Mouse (Mus musculus): ENCODE measurements at regions not wholly inside any gene's neighbourhood (a gene's known extent, or its start where the extent isn't known, plus 50 kb on each side); places are given as distances from the start of the nearest gene placed in this dataset.
A peak's percentile ranks its signal among the peaks of the same experiment; 100 is the strongest.

DNA sequence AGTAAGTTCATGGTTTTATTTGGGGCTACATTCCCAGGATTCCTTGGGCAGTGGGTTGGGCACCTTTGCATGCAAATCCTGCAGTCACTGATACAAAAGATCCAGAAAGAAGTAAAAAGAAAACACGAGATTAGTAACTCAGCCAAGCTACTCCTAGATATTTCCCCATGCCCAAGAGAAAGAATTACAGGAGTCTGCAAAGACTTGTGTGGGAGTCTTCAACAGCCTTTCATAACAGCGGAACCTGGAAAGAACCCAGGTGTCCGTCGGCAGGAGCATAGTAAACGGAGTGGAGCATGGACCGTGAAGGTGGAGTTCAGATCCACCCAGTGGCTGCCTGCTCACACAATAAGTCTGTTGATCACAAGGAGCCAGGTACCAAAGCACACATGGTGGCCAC is 121.1 kb upstream of the A530016L24Rik start:
- no peak overlapping the region for H3K4me2 ChIP-seq (replicated peaks)
- no peak overlapping the region for H3K4me3 ChIP-seq (replicated peaks)
- no peaks in the 10 kb centered on the region for H3K36me3 ChIP-seq
- no peak overlapping the region for H3K27ac ChIP-seq
- no peak for ATAC-seq
- H3K9me3 ChIP-seq = no peaks in the 10 kb centered on the region
- H3K9ac ChIP-seq (replicated peaks) = no peak overlapping the region
- WGBS = 85% methylated on average over 6 of the region's 6 CpGs
- H3K4me1 ChIP-seq (replicated peaks) = peaks cover 28% of the 10 kb centered on the region
- H3K27me3 ChIP-seq = 0 out of 2 replicates have a peak, but pooled peaks cover 3% of the 10 kb centered on the region

DNA sequence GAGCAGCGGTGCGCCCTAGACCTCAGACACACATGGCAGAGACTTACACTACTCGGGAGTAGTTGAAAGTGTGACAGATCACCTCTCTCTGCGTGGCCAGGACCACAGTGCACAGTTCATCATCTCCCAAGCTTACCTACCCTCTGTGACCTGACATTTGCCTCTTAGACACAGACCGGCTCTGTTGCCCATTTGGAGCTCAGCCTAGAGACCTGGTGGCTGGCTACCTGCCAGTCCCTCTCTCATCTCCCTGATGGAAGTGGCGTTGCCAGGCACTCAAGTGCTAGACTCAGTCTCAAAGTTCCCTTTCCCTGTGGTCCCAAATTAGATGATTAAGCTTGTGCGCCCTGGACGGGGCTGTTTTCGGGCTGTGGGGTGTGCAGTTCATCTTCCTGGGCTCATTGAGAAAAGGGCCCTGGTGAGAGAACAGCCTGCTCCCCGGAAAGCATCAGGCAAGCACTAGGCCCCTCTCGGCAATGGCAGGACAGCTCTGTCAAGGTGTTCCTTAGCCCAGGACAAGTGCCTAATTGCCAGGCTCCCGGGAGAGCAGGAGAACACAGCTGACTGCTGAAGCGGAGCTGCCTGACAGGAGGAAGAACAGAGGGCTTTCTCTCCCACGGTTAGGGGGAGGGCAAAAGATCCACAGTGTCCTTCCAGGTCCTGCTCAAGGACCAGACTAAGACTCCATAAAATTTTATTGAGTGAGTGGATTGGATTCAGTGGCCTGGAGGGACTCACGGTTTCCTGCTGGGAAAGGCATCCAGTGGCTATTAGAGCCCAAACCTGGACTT is 119.5 kb upstream of the A530016L24Rik start:
- H3K4me3 ChIP-seq (replicated peaks) = no peak overlapping the region
- no peak overlapping the region for H3K27ac ChIP-seq
- no peak overlapping the region for H3K9ac ChIP-seq (replicated peaks)
- ATAC-seq = no peak
- 0 out of 2 replicates have a peak, but pooled peaks cover 3% of the 10 kb centered on the region for H3K27me3 ChIP-seq
- H3K4me2 ChIP-seq (replicated peaks) = no peak overlapping the region
- no peaks in the 10 kb centered on the region for H3K36me3 ChIP-seq
- WGBS = 65% methylated on average over 15 of the region's 15 CpGs
- peaks cover 28% of the 10 kb centered on the region for H3K4me1 ChIP-seq (replicated peaks)
- H3K9me3 ChIP-seq = no peaks in the 10 kb centered on the region

DNA sequence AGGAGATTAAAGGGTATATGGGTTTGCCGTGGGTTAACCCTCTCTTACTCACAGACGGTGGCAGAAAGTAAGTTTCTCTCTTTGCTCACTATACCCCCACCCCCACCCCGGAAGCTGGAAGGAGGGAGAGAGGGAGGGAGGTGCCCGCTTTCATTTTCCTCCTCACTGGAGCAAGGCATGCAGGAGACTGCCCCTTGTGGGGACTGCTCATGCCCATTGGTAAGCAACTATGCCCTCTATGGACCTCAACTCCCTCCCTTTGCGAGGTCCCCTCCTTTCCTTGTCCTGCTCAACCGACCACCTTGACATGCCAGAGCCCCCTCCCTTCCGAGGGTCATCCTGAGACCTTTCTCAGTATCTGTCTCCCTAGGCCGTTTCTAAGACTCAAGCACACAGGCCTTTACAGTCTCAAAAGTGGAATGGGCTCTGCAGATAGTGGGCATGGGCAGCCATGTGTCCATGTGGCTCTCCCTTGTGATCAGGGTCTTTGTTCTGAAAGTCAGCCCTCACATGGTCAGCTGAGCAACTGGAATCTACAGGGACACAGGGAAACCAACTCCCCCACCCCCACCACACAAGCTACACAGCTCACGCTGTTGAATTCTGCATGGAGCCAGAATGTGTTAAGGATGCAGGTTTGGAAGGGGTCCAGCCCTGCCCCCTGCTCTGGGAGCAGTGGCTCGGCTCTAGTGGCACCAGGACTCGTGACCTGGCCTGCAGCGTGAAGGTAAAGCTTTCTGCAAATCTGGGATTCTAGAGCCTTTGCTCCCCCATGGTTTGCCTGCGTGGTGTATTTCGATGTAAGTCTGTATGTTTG is 116.8 kb upstream of the A530016L24Rik start:
- ATAC-seq = no peak
- peaks cover 32% of the 10 kb centered on the region for H3K4me1 ChIP-seq (replicated peaks)
- peaks cover 8% of the 10 kb centered on the region; the same call in 1 of the 2 replicates for H3K27me3 ChIP-seq
- no peak overlapping the region for H3K4me3 ChIP-seq (replicated peaks)
- H3K9ac ChIP-seq (replicated peaks) = no peak overlapping the region
- H3K4me2 ChIP-seq (replicated peaks) = no peak overlapping the region
- no peaks in the 10 kb centered on the region for H3K36me3 ChIP-seq
- no peak overlapping the region; the same call in 1 of the 2 replicates for H3K27ac ChIP-seq
- no peaks in the 10 kb centered on the region for H3K9me3 ChIP-seq
- WGBS = 69% methylated on average over 14 of the region's 14 CpGs

DNA sequence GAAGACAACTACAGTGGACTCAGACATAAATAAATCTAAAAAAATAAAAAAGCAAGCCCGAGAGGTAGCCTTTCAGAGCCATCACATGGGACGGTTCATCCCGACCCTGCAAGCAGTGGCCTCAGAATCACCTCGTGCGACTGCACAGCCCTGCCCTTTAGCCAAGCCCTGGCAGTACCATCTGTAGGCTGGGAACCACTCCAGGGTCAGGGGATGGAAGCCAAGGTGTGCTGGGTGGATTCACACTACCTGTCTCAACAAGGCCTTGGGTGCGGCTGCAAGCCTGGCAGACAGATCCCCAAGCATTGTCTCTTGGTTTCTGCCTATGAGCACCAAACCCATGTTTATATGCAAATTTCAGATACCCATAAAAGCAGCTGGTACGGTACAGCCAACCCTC is 115.3 kb upstream of the A530016L24Rik start:
- Histone ChIP-seq H3K27ac (no peak overlapping the region), H3K9me3 (no peaks in the 10 kb centered on the region), H3K9ac (replicated peaks) (no peak overlapping the region), H3K27me3 (peaks cover 8% of the 10 kb centered on the region; the same call in 1 of the 2 replicates), H3K4me3 (replicated peaks) (no peak overlapping the region), H3K4me1 (replicated peaks) (peaks cover 45% of the 10 kb centered on the region), H3K4me2 (replicated peaks) (no peak overlapping the region), H3K36me3 (no peaks in the 10 kb centered on the region)
- WGBS = 91% methylated on average over 7 of the region's 7 CpGs
- no peak for ATAC-seq

DNA sequence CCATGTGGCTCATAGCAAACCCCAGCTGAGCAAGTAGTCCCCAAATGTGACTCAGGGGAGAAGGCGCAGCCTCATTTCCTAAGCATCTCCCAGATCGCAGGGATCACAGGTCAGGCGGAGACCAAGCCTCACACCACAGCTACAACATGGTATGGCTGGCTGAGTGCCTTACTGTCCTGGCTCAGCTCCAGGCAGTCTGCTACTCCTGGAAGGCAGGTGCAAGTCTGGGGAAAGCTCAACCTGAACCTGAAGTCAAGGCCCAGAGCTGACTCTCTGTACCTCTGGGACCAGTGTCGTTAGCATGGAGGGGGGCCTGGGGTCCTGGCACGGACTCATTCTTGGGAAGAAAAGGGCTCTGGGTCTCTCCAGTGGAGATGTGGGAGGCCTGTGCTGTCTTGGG is 113.0 kb upstream of the A530016L24Rik start:
- WGBS = 79% methylated on average over 5 of the region's 5 CpGs
- no peak overlapping the region for H3K4me3 ChIP-seq (replicated peaks)
- H3K27me3 ChIP-seq = peaks cover 21% of the 10 kb centered on the region
- no peak overlapping the region for H3K9ac ChIP-seq (replicated peaks)
- H3K36me3 ChIP-seq = no peaks in the 10 kb centered on the region
- H3K4me2 ChIP-seq (replicated peaks) = no peak overlapping the region
- H3K27ac ChIP-seq = no peak overlapping the region
- H3K4me1 ChIP-seq (replicated peaks) = peaks cover 35% of the 10 kb centered on the region
- no peaks in the 10 kb centered on the region for H3K9me3 ChIP-seq
- no peak for ATAC-seq

DNA sequence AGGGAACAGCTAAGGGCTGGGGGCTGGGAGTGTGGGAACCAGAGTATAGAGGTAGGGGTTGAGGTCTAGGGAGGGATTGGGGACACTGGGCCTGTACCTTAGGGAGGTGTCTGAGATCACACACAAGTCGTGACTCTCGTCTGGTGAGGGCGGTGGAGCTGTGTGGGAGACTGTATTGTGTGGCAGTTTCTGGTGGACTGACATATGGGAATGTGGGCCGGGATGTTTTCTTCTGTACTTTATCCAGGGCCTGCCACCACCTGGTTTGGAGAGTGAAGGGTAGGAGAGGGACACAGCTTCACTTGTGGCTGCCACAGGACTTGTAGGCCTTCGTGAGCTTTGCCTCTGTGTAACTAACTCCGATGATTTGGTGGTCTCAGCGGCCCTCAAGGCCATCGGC is 112.5 kb upstream of the A530016L24Rik start:
- WGBS = 90% methylated on average over 8 of the region's 8 CpGs

DNA sequence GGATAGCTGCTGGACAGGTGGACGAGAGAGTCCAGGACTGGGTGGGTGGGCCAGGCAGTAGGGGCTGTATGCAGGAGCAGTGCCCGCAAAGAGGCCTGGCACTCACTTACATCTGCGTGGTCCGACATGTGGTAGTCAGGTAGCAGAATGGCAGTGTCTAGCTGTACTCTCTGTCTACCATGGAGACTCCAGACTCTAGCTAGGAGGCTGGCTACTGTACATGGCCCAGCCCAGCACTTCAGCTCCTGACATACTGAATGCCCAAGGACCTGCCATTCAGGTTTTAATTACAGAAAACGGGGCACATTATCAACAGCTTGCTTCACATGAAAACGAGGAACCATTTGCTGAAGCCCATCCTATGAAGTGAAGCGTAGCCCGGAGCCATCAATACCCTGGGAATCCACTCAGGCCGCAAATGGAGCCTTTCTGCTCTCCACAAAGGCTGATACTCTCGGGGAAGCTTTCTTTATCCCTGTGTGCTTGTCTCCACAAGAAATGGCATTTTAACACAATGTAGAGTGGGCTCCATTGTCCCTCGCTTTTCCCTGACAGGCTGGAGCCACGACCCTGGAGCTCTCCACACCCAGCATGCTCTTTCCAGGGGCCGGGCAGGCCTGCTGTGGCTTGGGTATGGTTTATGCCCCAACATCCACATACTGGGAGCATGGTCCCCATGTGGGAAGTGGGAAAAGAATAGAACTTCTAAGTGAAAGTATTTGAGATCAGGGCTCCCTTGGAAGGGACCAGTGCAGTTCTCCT is 110.6 kb upstream of the A530016L24Rik start:
- no peaks in the 10 kb centered on the region for H3K36me3 ChIP-seq
- no peak overlapping the region for H3K4me2 ChIP-seq (replicated peaks)
- H3K27me3 ChIP-seq = peaks cover 42% of the 10 kb centered on the region
- H3K27ac ChIP-seq = peak overlapping the region; percentile 47
- H3K9me3 ChIP-seq = no peaks in the 10 kb centered on the region
- WGBS = 43% methylated on average over 13 of the region's 13 CpGs
- H3K4me3 ChIP-seq (replicated peaks) = no peak overlapping the region
- H3K4me1 ChIP-seq (replicated peaks) = peaks cover 20% of the 10 kb centered on the region
- ATAC-seq = peak; percentile 53; the same call in 1 of the 2 replicates
- no peak overlapping the region for H3K9ac ChIP-seq (replicated peaks)

More for the DNA sequence above, 112.5 kb upstream of the A530016L24Rik start:
- Histone ChIP-seq H3K4me1 (replicated peaks) (peaks cover 33% of the 10 kb centered on the region), H3K9me3 (no peaks in the 10 kb centered on the region), H3K9ac (replicated peaks) (no peak overlapping the region), H3K27me3 (peaks cover 26% of the 10 kb centered on the region), H3K4me3 (replicated peaks) (no peak overlapping the region), H3K27ac (no peak overlapping the region), H3K4me2 (replicated peaks) (no peak overlapping the region), H3K36me3 (no peaks in the 10 kb centered on the region)
- ATAC-seq = no peak

DNA sequence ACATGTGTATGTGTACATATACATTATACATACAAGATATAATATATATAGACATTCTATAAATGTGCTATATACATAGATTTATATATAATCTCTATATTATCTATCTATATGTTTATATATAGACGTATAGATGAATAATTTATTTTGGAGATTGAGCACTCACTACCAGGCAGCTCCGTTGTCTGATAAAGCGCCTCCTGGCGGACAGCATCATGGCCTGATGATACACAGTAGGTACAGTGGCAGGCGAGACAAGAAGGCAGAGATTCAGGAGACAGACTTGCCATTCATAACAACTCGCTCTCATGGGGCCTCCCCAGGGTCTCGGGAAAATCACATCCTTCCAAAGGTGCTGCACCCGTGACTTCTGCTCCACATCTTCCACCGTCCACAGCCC is 101.4 kb upstream of the A530016L24Rik start:
- WGBS = 67% methylated on average over 9 of the region's 9 CpGs
- Histone ChIP-seq H3K36me3 (no peaks in the 10 kb centered on the region), H3K4me1 (replicated peaks) (peaks cover 14% of the 10 kb centered on the region), H3K4me3 (replicated peaks) (no peak overlapping the region), H3K9me3 (no peaks in the 10 kb centered on the region), H3K9ac (replicated peaks) (no peak overlapping the region), H3K27ac (no peak overlapping the region), H3K27me3 (peaks cover 67% of the 10 kb centered on the region), H3K4me2 (replicated peaks) (no peak overlapping the region)
- no peak for ATAC-seq

DNA sequence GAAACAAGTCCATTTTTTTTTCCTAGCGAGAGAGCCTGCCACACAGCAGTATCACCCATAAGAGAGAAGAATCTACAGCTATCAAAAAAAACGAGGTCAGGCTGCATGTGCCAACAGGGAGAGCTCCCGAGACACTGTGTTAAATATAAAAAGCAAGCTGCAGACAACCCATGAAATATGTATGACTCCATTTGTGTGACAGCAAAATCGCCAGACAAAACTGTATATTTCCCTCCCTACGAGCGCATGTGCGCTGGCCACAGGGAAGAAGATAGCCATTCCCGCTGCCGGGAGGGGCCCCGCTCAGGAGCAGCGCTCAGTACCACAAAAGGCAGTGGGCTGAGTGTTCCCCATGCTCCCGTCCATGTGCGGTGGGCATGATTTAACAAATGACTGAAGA is 93.3 kb upstream of the A530016L24Rik start:
- Histone ChIP-seq H3K4me2 (replicated peaks) (peak overlapping the region; percentile 22), H3K27ac (peak overlapping the region; percentile 72), H3K27me3 (peaks cover 30% of the 10 kb centered on the region), H3K4me3 (replicated peaks) (no peak overlapping the region), H3K9me3 (no peaks in the 10 kb centered on the region), H3K4me1 (replicated peaks) (peaks cover 21% of the 10 kb centered on the region), H3K9ac (replicated peaks) (no peak overlapping the region), H3K36me3 (no peaks in the 10 kb centered on the region)
- 46% methylated on average over 13 of the region's 13 CpGs for WGBS
- peak; percentile 77 for ATAC-seq

DNA sequence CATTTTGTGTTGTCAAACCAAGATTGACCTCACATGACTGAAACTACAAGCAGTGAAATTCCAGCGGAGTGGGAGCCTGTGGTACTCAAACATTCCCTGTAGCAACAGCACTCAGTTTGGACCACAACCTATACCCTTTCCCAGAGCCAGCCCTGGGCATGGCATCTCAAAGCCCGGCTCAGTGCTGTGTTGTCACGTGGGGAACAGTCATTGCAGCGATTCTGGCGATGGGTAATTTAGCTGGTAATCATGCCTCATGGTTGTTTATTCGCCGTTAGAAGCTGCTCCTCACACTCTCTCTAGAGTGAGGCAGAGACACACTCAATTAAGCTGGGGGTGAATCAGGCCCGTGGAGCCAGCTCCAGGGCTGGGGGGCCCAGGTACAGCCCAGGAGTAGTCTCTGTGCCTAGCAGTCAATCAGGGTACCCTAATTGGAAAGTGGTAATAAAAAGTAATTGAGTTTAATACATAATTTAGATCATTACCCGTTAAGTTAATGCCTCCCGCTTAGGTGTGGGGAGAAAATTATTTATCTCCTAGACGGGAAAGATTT is 85.5 kb upstream of the A530016L24Rik start:
- Histone ChIP-seq H3K36me3 (no peaks in the 10 kb centered on the region), H3K9me3 (no peaks in the 10 kb centered on the region), H3K27ac (no peak overlapping the region), H3K4me3 (replicated peaks) (no peak overlapping the region), H3K4me2 (replicated peaks) (no peak overlapping the region), H3K27me3 (0 out of 2 replicates have a peak, but pooled peaks cover 4% of the 10 kb centered on the region), H3K4me1 (replicated peaks) (no peaks in the 10 kb centered on the region), H3K9ac (replicated peaks) (no peak overlapping the region)
- no peak for ATAC-seq
- 74% methylated on average over 11 of the region's 11 CpGs for WGBS

DNA sequence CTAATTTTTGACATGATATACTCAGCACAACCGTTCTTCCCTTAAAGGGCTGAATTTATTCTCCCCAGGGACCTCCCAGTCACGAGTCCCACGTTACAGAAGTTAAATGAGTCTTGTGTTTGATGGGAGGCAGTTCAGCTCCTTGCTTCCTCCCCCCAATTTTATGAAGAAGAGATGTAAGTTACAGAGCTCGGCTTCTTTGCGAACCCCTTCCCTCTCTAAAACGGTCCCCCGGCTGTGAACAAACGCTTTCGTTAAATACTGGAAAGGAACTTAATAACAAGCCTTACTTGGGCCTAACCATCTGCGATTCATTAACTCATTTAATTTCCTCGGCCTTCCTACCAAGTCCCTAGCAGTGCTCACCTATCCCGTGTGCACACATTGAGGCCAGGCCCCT is 84.9 kb upstream of the A530016L24Rik start:
- H3K36me3 ChIP-seq = no peaks in the 10 kb centered on the region
- no peaks in the 10 kb centered on the region for H3K9me3 ChIP-seq
- H3K4me1 ChIP-seq (replicated peaks) = no peaks in the 10 kb centered on the region
- H3K4me2 ChIP-seq (replicated peaks) = no peak overlapping the region
- no peak for ATAC-seq
- no peak overlapping the region for H3K27ac ChIP-seq
- H3K9ac ChIP-seq (replicated peaks) = no peak overlapping the region
- H3K27me3 ChIP-seq = peaks cover 7% of the 10 kb centered on the region; the same call in 1 of the 2 replicates
- H3K4me3 ChIP-seq (replicated peaks) = no peak overlapping the region
- 74% methylated on average over 12 of the region's 12 CpGs for WGBS

All from midbrain, embryonic 13.5 days (tissue).